Mouse (Mus musculus) heart, adult 2 months (tissue): ENCODE results near the gene Filip1.

ENCODE experiments used
- CTCF ChIP-seq: fragments of 200-600 bp; IDR thresholded peaks from 2 replicates; pipeline ENCODE4 v1.8.1; 2022; ENCODE audit warnings: antibody characterized with exemption, mild to moderate bottlenecking, moderate library complexity
- EP300 ChIP-seq: fragments of 200-500 bp; IDR thresholded peaks from 2 replicates; pipeline ENCODE4 v1.6.1; 2011; ENCODE audit warnings: low read depth, low read length, control low read depth; ENCODE audit not compliant: insufficient read depth
- POLR2A ChIP-seq: fragments of 200-500 bp; IDR thresholded peaks from 2 replicates; pipeline ENCODE4 v1.6.1; 2011; ENCODE audit warnings: mild to moderate bottlenecking, low read depth, low read length, control low read depth; ENCODE audit not compliant: insufficient read depth

DNA sequence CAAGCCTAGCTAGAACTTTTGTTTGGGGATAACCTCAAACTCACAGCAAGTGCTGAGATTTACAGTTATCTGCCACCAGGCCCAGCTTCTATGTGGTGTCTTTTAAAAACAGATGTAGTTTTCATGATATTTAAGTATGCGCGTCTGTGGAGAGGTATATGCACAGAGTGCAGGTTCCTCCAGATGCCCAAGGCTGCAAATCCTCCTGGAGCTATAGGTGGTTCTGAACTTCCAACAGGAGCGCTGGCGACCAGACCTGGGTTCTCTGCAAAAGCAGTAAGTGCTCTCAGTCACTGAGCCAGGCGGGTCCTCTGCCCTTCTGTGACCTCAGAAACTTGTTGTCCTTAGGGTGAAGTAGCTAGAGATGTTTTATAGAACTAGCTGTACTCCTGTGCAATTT is 18.4 kb downstream of the Filip1 start:
- no peak for TF ChIP-seq POLR2A
- TF ChIP-seq CTCF = no peak
- TF ChIP-seq EP300 = no peak
